Mouse (Mus musculus) ES-Bruce4 (cell line): ENCODE measurements around the gene Nkapd1.

Experiments
- CTCF ChIP-seq: IDR thresholded peaks from one replicate; pipeline ENCODE4 v1.8.1; 2011; ENCODE audit warnings: low read depth, low read length
- POLR2A ChIP-seq: IDR thresholded peaks from one replicate; pipeline ENCODE4 v1.8.1; 2011; ENCODE audit warnings: low read length; ENCODE audit not compliant: insufficient read depth

DNA sequence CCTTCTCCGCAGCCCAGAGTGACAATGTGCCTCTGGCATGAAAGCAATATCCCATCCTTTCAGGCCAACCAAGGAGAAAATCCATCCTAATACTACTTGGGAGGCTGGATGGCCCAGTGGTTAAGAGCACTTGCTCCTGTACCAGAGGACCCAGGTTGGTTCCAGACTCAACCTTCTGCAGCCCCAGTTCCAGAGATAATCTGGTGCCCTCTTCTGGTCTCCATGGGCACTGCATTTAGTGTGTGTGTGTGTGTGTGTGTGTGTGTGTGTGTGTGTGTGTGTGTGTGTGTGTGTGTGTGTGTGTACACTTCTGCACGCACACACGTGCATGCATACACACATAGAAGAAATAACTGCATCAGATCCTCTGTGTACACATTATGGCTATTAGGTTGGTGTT is 23.7 kb downstream of the Nkapd1 start:
- TF ChIP-seq POLR2A (no peak), CTCF (peak; percentile 56)
